Mouse (Mus musculus): ENCODE data around the gene Ptpn13. TPM values are rescaled to one million over a fixed set of nuclear protein-coding genes. Genes with fewer than 3 reads are reported as not detected.

Ptpn13 gene
- polyA plus RNA-seq, 1 experiment from 2014 or later: 4.8 TPM

- Histone ChIP-seq H3K36me3 (ENCODE audit: control insufficient read depth, insufficient read depth, low read length) (no peaks in the 10 kb centered on the region), H3K4me1 (ENCODE audit: control insufficient read depth, insufficient read depth, low read length) (no peaks in the 10 kb centered on the region), H3K4me3 (ENCODE audit: low read depth, low read length) (no peak overlapping the region), H3K27ac (ENCODE audit: low read depth, low read length) (no peak overlapping the region), H3K27me3 (replicated peaks; ENCODE audit: control insufficient read depth, insufficient read depth, low read length) (no peaks in the 10 kb centered on the region), H3K4me2 (ENCODE audit: low read length) (no peak overlapping the region), H3K9me3 (replicated peaks; ENCODE audit: control insufficient read depth, low read length) (no peaks in the 10 kb centered on the region), H3K9ac (ENCODE audit: low read length) (no peak overlapping the region)
- DNase-seq (ENCODE audit: low spot score) (no peak), ATAC-seq (no peak)
- 90% methylated on average over 10 of the region's 10 CpGs for WGBS
Observed at GRCm38 (mm10) chr5:103610856-103611472, 186.0 kb downstream of the Ptpn13 start.

GRCm38 (mm10) chr5:103612316-103612715, 187.3 kb downstream of the Ptpn13 start:
- Histone ChIP-seq H3K4me1 (ENCODE audit: control insufficient read depth, insufficient read depth, low read length) (no peaks in the 10 kb centered on the region), H3K4me3 (ENCODE audit: low read depth, low read length) (no peak overlapping the region), H3K9me3 (replicated peaks; ENCODE audit: control insufficient read depth, low read length) (no peaks in the 10 kb centered on the region), H3K27ac (ENCODE audit: low read depth, low read length) (no peak overlapping the region), H3K36me3 (ENCODE audit: control insufficient read depth, insufficient read depth, low read length) (no peaks in the 10 kb centered on the region), H3K9ac (ENCODE audit: low read length) (no peak overlapping the region), H3K27me3 (replicated peaks; ENCODE audit: control insufficient read depth, insufficient read depth, low read length) (no peaks in the 10 kb centered on the region), H3K4me2 (ENCODE audit: low read length) (no peak overlapping the region)
- no peak for DNase-seq (ENCODE audit: low spot score)
- ATAC-seq: no peak
- WGBS: 87% methylated on average over 7 of the region's 7 CpGs

GRCm38 (mm10) chr5:103614356-103614755, 189.4 kb downstream of the Ptpn13 start:
- Histone ChIP-seq H3K4me3 (ENCODE audit: low read depth, low read length) (no peak overlapping the region), H3K27me3 (replicated peaks; ENCODE audit: control insufficient read depth, insufficient read depth, low read length) (no peaks in the 10 kb centered on the region), H3K9ac (ENCODE audit: low read length) (no peak overlapping the region), H3K36me3 (ENCODE audit: control insufficient read depth, insufficient read depth, low read length) (no peaks in the 10 kb centered on the region), H3K4me2 (ENCODE audit: low read length) (no peak overlapping the region), H3K27ac (ENCODE audit: low read depth, low read length) (no peak overlapping the region), H3K9me3 (replicated peaks; ENCODE audit: control insufficient read depth, low read length) (no peaks in the 10 kb centered on the region), H3K4me1 (ENCODE audit: control insufficient read depth, insufficient read depth, low read length) (no peaks in the 10 kb centered on the region)
- no peak for DNase-seq (ENCODE audit: low spot score)
- no peak for ATAC-seq
- WGBS: 94% methylated on average over 7 of the region's 7 CpGs

DNA sequence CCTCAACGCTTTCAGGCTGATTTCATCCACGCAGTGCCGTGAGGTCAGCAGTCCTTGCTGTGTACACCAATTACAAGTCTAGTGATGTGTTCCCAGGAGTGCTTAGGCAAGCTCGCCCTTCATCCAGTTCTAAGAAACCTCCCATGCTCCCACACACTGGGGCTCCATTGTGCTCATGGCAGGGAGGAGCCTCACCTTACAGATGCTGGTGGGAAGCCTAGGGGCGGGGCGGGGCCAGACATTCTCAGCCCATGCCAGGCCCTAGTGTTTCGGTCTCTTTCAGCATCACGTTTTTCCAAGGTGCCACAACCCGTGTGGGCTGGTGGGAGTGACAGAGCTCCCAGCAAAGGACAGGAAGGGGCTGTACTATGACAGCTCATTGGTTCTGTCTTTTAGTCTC, 192.2 kb downstream of the Ptpn13 start:
- Histone ChIP-seq H3K9me3 (replicated peaks; ENCODE audit: control insufficient read depth, low read length) (no peaks in the 10 kb centered on the region), H3K4me1 (ENCODE audit: control insufficient read depth, insufficient read depth, low read length) (no peaks in the 10 kb centered on the region), H3K4me3 (ENCODE audit: low read depth, low read length) (no peak overlapping the region), H3K36me3 (ENCODE audit: control insufficient read depth, insufficient read depth, low read length) (no peaks in the 10 kb centered on the region), H3K9ac (ENCODE audit: low read length) (no peak overlapping the region), H3K27me3 (replicated peaks; ENCODE audit: control insufficient read depth, insufficient read depth, low read length) (no peaks in the 10 kb centered on the region), H3K27ac (ENCODE audit: low read depth, low read length) (no peak overlapping the region), H3K4me2 (ENCODE audit: low read length) (no peak overlapping the region)
- ATAC-seq (no peak), DNase-seq (ENCODE audit: low spot score) (no peak)
- 59% methylated on average over 9 of the region's 9 CpGs for WGBS

- no peak overlapping the region for H3K9ac ChIP-seq (ENCODE audit: low read length)
- WGBS: 85% methylated on average over 12 of the region's 12 CpGs
- no peak for ATAC-seq
Observed at GRCm38 (mm10) chr5:103620301-103620973, 195.4 kb downstream of the Ptpn13 start.

DNA sequence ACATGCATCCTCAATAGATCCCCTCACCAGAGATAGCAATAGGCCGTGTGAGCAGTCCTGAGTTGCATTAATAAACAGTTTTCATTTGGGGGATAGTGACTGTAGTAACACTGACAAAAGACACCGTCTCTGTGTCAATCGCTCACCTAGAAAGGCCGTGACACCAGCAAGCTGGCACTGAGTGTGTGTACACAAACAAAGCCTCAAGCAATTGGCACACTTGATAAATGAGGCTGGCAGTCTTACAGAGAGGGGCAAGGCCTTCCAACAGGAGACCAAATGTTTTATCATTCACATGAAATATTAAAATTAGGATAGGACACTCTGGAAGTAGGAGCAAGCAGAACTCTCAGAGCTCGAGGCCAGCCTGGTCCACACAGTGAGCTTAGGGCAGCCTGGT, 197.3 kb downstream of the Ptpn13 start:
- Histone ChIP-seq H3K4me2 (ENCODE audit: low read length) (no peak overlapping the region), H3K27ac (ENCODE audit: low read depth, low read length) (no peak overlapping the region), H3K36me3 (ENCODE audit: control insufficient read depth, insufficient read depth, low read length) (no peaks in the 10 kb centered on the region), H3K9ac (ENCODE audit: low read length) (no peak overlapping the region), H3K27me3 (replicated peaks; ENCODE audit: control insufficient read depth, insufficient read depth, low read length) (no peaks in the 10 kb centered on the region), H3K4me1 (ENCODE audit: control insufficient read depth, insufficient read depth, low read length) (no peaks in the 10 kb centered on the region), H3K4me3 (ENCODE audit: low read depth, low read length) (no peak overlapping the region), H3K9me3 (replicated peaks; ENCODE audit: control insufficient read depth, low read length) (no peaks in the 10 kb centered on the region)
- WGBS: 62% methylated on average over 5 of the region's 5 CpGs
- DNase-seq (ENCODE audit: low spot score) (no peak), ATAC-seq (no peak)

More at GRCm38 (mm10) chr5:103620301-103620973, 195.4 kb downstream of the Ptpn13 start:
- DNase-seq (ENCODE audit: low spot score): no peak
- no peaks in the 10 kb centered on the region for H3K27me3 ChIP-seq (replicated peaks; ENCODE audit: control insufficient read depth, insufficient read depth, low read length)
- H3K4me2 ChIP-seq (ENCODE audit: low read length): no peak overlapping the region
- H3K27ac ChIP-seq (ENCODE audit: low read depth, low read length): no peak overlapping the region
- no peaks in the 10 kb centered on the region for H3K36me3 ChIP-seq (ENCODE audit: control insufficient read depth, insufficient read depth, low read length)
- no peaks in the 10 kb centered on the region for H3K4me1 ChIP-seq (ENCODE audit: control insufficient read depth, insufficient read depth, low read length)
- no peaks in the 10 kb centered on the region for H3K9me3 ChIP-seq (replicated peaks; ENCODE audit: control insufficient read depth, low read length)
- H3K4me3 ChIP-seq (ENCODE audit: low read depth, low read length): no peak overlapping the region

DNA sequence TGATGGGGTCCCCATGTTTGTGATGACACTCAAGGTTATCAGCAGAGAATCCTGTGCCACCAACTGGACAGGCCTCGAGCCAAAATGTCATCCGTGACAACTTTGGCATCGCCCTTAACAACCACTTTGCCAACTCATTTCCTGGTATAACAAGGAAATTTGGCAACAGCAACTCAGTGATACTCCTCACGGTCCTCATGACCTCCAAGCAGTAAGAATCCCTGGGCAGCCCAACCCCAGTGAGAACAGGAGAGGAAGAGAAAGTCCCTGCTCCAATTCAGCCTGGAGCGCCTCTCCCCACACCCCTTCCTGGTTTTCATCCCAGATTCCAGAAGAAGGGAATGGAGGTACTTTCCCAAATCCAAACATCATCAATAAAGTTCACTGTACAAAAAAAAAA, 199.8 kb downstream of the Ptpn13 start:
- H3K27me3 ChIP-seq (replicated peaks; ENCODE audit: control insufficient read depth, insufficient read depth, low read length): no peaks in the 10 kb centered on the region
- H3K4me3 ChIP-seq (ENCODE audit: low read depth, low read length): no peak overlapping the region
- 94% methylated on average over 5 of the region's 5 CpGs for WGBS
- H3K36me3 ChIP-seq (ENCODE audit: control insufficient read depth, insufficient read depth, low read length): no peaks in the 10 kb centered on the region
- no peak overlapping the region for H3K4me2 ChIP-seq (ENCODE audit: low read length)
- H3K4me1 ChIP-seq (ENCODE audit: control insufficient read depth, insufficient read depth, low read length): peaks cover 3% of the 10 kb centered on the region; the same call in 1 of the 2 replicates
- no peak overlapping the region for H3K27ac ChIP-seq (ENCODE audit: low read depth, low read length)
- no peak for ATAC-seq
- H3K9me3 ChIP-seq (replicated peaks; ENCODE audit: control insufficient read depth, low read length): no peaks in the 10 kb centered on the region
- no peak for DNase-seq (ENCODE audit: low spot score)
- no peak overlapping the region for H3K9ac ChIP-seq (ENCODE audit: low read length)

DNA sequence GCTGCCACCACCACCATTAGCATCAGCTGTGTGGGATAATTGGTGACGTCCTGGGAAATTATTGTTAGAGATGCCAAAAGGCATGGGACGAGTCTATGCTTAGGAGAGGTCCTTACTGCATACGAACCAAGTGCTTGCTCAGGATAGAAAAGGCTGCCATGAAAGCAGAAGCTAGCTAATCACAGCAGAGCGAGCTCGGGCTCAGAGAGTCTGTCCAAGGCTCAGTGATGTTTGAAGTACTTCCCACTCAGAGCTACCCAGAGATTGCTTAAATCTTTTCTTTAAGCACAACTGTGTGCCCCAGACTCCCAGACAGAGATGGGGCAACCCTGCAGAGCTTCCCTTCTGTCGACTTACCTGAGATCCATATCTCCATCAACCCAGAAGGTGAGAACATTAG, 203.5 kb downstream of the Ptpn13 start:
- Histone ChIP-seq H3K9me3 (replicated peaks; ENCODE audit: control insufficient read depth, low read length) (no peaks in the 10 kb centered on the region), H3K4me2 (ENCODE audit: low read length) (no peak overlapping the region), H3K9ac (ENCODE audit: low read length) (no peak overlapping the region), H3K4me3 (ENCODE audit: low read depth, low read length) (no peak overlapping the region), H3K4me1 (ENCODE audit: control insufficient read depth, insufficient read depth, low read length) (peaks cover 4% of the 10 kb centered on the region; the same call in 1 of the 2 replicates), H3K27ac (ENCODE audit: low read depth, low read length) (no peak overlapping the region), H3K36me3 (ENCODE audit: control insufficient read depth, insufficient read depth, low read length) (no peaks in the 10 kb centered on the region), H3K27me3 (replicated peaks; ENCODE audit: control insufficient read depth, insufficient read depth, low read length) (no peaks in the 10 kb centered on the region)
- 88% methylated on average over 6 of the region's 6 CpGs for WGBS
- DNase-seq (ENCODE audit: low spot score) (no peak), ATAC-seq (no peak)

DNA sequence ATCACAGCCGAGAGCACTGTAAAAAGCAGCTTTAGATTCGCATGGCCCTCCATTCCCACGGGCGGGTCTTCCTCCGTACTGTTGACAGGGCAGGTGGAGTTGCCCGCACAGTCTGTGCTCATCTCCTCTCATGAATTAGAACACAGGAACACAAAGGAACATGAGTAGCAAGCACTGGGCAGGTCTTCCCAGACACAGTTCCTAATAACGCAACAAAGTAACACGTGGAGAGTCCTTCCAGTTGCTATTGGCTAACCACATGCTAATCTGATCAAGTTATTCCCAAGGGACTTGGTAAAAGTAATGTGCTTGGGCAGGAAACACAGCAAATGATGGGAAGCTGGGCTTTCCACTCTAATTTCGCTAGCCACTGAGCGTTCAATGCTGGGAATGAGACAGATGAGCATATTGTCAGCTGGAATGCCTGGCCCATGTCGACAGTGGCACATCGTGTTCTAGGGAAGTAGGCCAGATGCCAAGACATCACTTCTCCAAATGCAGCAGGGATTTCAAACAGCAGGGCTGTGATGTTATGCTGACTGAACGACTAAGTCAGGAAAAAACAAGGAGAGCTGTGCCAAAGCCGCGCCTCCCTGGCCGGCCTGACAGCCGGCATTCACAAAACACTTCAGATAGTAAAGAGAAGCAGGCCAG, 204.2 kb downstream of the Ptpn13 start, which contains the start of gene Slc10a6:
Gene Slc10a6 (minus strand): TSS at position 293 of the 654 bp plus-strand sequence.
- no peaks in the 10 kb centered on the region for H3K36me3 ChIP-seq (ENCODE audit: control insufficient read depth, insufficient read depth, low read length)
- H3K4me3 ChIP-seq (ENCODE audit: low read depth, low read length): no peak within 1 kb of the TSS
- ATAC-seq: peak; percentile 67
- H3K9me3 ChIP-seq (replicated peaks; ENCODE audit: control insufficient read depth, low read length): no peaks in the 10 kb centered on the region
- WGBS: 65% methylated on average over 17 of the region's 17 CpGs
- DNase-seq (ENCODE audit: low spot score): peak; percentile 76
- no peak within 1 kb of the TSS for H3K9ac ChIP-seq (ENCODE audit: low read length)
- H3K27me3 ChIP-seq (replicated peaks; ENCODE audit: control insufficient read depth, insufficient read depth, low read length): no peaks in the 10 kb centered on the region
- H3K4me1 ChIP-seq (ENCODE audit: control insufficient read depth, insufficient read depth, low read length): peaks cover 4% of the 10 kb centered on the region; the same call in 1 of the 2 replicates
- H3K27ac ChIP-seq (ENCODE audit: low read depth, low read length): no peak within 1 kb of the TSS
- no peak within 1 kb of the TSS for H3K4me2 ChIP-seq (ENCODE audit: low read length)

Data from forebrain, embryonic 14.5 days (tissue).